Mouse (Mus musculus): ENCODE measurements at regions not wholly inside any gene's neighbourhood (a gene's known extent, or its start where the extent isn't known, plus 50 kb on each side); places are given as distances from the start of the nearest gene placed in this dataset.
A peak's percentile ranks its signal among the peaks of the same experiment; 100 is the strongest.

GRCm38 (mm10) chr11:79881812-79882211, 80.4 kb downstream of the Utp6 start:
- no peak for TF ChIP-seq POLR2A (IDR thresholded peaks at IDR 0.05; ENCODE audit: low read depth, low read length)
- TF ChIP-seq CTCF (IDR thresholded peaks at IDR 0.05; ENCODE audit: borderline replicate concordance, insufficient read depth, low read length), result no peak
- H3K4me3 ChIP-seq (ENCODE audit: insufficient read depth, low read length), result no peak overlapping the region
- H3K4me1 ChIP-seq (ENCODE audit: control insufficient read depth, insufficient read depth, low read length), result no peaks in the 10 kb centered on the region
- H3K27ac ChIP-seq (ENCODE audit: insufficient read depth, low read length), result no peak overlapping the region

- H3K4me1 ChIP-seq (ENCODE audit: control insufficient read depth, insufficient read depth, low read length), result no peaks in the 10 kb centered on the region
- no peak for TF ChIP-seq POLR2A (IDR thresholded peaks at IDR 0.05; ENCODE audit: low read depth, low read length)
- no peak for TF ChIP-seq CTCF (IDR thresholded peaks at IDR 0.05; ENCODE audit: borderline replicate concordance, insufficient read depth, low read length)
- peak overlapping the region; percentile 69 for H3K27ac ChIP-seq (ENCODE audit: insufficient read depth, low read length)
- H3K4me3 ChIP-seq (ENCODE audit: insufficient read depth, low read length), result no peak overlapping the region
Measured at GRCm38 (mm10) chr11:79878091-79878490, 84.1 kb downstream of the Utp6 start.

DNA sequence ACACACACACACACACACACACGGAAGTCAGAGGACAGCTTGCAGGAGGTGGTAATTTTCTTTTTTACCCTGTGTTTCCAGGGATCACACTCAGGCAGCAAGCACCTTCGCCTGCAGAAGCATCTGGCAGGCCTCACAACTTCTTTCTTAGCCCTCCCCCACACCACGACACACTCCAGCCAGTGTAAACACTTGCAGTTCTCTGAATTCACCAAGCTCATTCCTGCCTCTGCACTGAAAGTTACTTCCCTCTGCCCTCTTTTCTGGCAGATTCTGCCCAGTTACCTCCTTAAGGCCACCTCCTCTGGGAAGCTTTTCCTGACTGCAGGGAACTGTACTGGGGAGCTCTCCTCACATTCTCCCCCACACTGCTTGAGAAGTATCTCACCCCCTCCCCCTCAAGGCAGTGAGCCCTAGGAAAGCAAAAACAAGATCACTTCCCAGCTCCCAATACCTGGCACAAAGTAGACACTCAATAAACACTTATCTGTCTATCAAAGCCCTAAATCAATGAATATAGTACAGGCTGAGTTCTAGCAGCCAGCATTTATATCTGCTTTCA, 84.9 kb downstream of the Utp6 start:
- Histone ChIP-seq H3K27ac (ENCODE audit: insufficient read depth, low read length) (peak overlapping the region; percentile 69; the same call in 1 of the 2 replicates), H3K4me3 (ENCODE audit: insufficient read depth, low read length) (no peak overlapping the region)
- TF ChIP-seq POLR2A (IDR thresholded peaks at IDR 0.05; ENCODE audit: low read depth, low read length) (no peak), CTCF (IDR thresholded peaks at IDR 0.05; ENCODE audit: borderline replicate concordance, insufficient read depth, low read length) (no peak)

GRCm38 (mm10) chr11:79871783-79872628, 90.2 kb downstream of the Utp6 start:
- peaks cover 3% of the 10 kb centered on the region; the same call in 1 of the 2 replicates for H3K4me1 ChIP-seq (ENCODE audit: control insufficient read depth, insufficient read depth, low read length)
- H3K4me3 ChIP-seq (ENCODE audit: insufficient read depth, low read length), result no peak overlapping the region
- TF ChIP-seq CTCF (IDR thresholded peaks at IDR 0.05; ENCODE audit: borderline replicate concordance, insufficient read depth, low read length) (no peak), POLR2A (IDR thresholded peaks at IDR 0.05; ENCODE audit: low read depth, low read length) (no peak)
- H3K27ac ChIP-seq (ENCODE audit: insufficient read depth, low read length), result no peak overlapping the region

More for the DNA sequence above, 84.9 kb downstream of the Utp6 start:
- H3K4me1 ChIP-seq (ENCODE audit: control insufficient read depth, insufficient read depth, low read length), result no peaks in the 10 kb centered on the region

GRCm38 (mm10) chr11:79870189-79870588, 92.0 kb downstream of the Utp6 start:
- H3K27ac ChIP-seq (ENCODE audit: insufficient read depth, low read length), result no peak overlapping the region
- H3K4me3 ChIP-seq (ENCODE audit: insufficient read depth, low read length), result no peak overlapping the region
- TF ChIP-seq POLR2A (IDR thresholded peaks at IDR 0.05; ENCODE audit: low read depth, low read length) (no peak), CTCF (IDR thresholded peaks at IDR 0.05; ENCODE audit: borderline replicate concordance, insufficient read depth, low read length) (no peak)
- peaks cover 3% of the 10 kb centered on the region; the same call in 1 of the 2 replicates for H3K4me1 ChIP-seq (ENCODE audit: control insufficient read depth, insufficient read depth, low read length)

- Histone ChIP-seq H3K4me1 (ENCODE audit: control insufficient read depth, insufficient read depth, low read length) (peaks cover 3% of the 10 kb centered on the region; the same call in 1 of the 2 replicates), H3K27ac (ENCODE audit: insufficient read depth, low read length) (no peak overlapping the region), H3K4me3 (ENCODE audit: insufficient read depth, low read length) (no peak overlapping the region)
- TF ChIP-seq CTCF (IDR thresholded peaks at IDR 0.05; ENCODE audit: borderline replicate concordance, insufficient read depth, low read length), result no peak
- TF ChIP-seq POLR2A (IDR thresholded peaks at IDR 0.05; ENCODE audit: low read depth, low read length), result no peak
Measured at GRCm38 (mm10) chr11:79869009-79869408, 93.2 kb downstream of the Utp6 start.

- TF ChIP-seq CTCF (IDR thresholded peaks at IDR 0.05; ENCODE audit: borderline replicate concordance, insufficient read depth, low read length) (no peak), POLR2A (IDR thresholded peaks at IDR 0.05; ENCODE audit: low read depth, low read length) (no peak)
- no peak overlapping the region for H3K4me3 ChIP-seq (ENCODE audit: insufficient read depth, low read length)
- no peaks in the 10 kb centered on the region for H3K4me1 ChIP-seq (ENCODE audit: control insufficient read depth, insufficient read depth, low read length)
- H3K27ac ChIP-seq (ENCODE audit: insufficient read depth, low read length), result no peak overlapping the region
Measured at GRCm38 (mm10) chr11:79864836-79865235, 97.4 kb downstream of the Utp6 start.

GRCm38 (mm10) chr11:79863487-79864175, 98.6 kb downstream of the Utp6 start:
- no peaks in the 10 kb centered on the region for H3K4me1 ChIP-seq (ENCODE audit: control insufficient read depth, insufficient read depth, low read length)
- no peak overlapping the region for H3K4me3 ChIP-seq (ENCODE audit: insufficient read depth, low read length)
- TF ChIP-seq POLR2A (IDR thresholded peaks at IDR 0.05; ENCODE audit: low read depth, low read length), result no peak
- no peak for TF ChIP-seq CTCF (IDR thresholded peaks at IDR 0.05; ENCODE audit: borderline replicate concordance, insufficient read depth, low read length)
- no peak overlapping the region for H3K27ac ChIP-seq (ENCODE audit: insufficient read depth, low read length)

DNA sequence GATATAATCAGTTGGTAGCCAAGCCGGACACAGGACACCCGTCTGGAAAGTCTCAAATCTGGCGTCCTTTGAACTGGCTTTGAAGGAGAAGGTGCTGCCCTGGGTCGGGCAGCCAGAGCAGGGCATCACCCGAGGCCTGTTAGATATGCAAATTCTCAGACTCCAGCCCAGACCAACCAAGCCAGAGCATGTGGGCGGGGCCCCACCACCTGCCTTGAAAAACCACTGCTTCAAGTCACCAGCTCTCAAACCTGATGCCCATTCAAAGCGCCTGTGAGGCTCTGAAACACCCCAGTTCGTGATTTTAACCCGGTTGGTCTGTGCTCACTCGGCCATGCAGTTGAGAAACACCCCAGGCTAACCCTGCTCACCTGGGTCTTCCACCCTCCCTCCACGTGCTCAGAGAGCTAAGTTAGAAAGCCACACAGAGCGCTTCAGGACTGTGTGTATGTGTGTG, 101.6 kb downstream of the Utp6 start:
- no peak for TF ChIP-seq POLR2A (IDR thresholded peaks at IDR 0.05; ENCODE audit: low read depth, low read length)
- no peak for TF ChIP-seq CTCF (IDR thresholded peaks at IDR 0.05; ENCODE audit: borderline replicate concordance, insufficient read depth, low read length)
- Histone ChIP-seq H3K27ac (ENCODE audit: insufficient read depth, low read length) (no peak overlapping the region), H3K4me1 (ENCODE audit: control insufficient read depth, insufficient read depth, low read length) (no peaks in the 10 kb centered on the region), H3K4me3 (ENCODE audit: insufficient read depth, low read length) (no peak overlapping the region)

Data from embryonic fibroblast, embryonic 13.5 days (primary cell).